Mouse (Mus musculus): ENCODE measurements around the gene Gm5737. TPM values are rescaled to one million over a fixed set of nuclear protein-coding genes. Genes with fewer than 3 reads are reported as not detected.

The Gm5737 gene
- total RNA-seq (2022) = under 1 TPM in 1 of 4 experiments, not detected in 3; 0.30 TPM

- no peak for DNase-seq (ENCODE audit: low spot score in 2 of 2)
These were observed at the start of gene Gm5737 for GRCm38 (mm10) chr7:120811834-120812415. Gene Gm5737 (plus strand): TSS chr7:120812365.

- DNase-seq (ENCODE audit: low spot score in 2 of 2) = no peak
These were observed 44.8 kb upstream of the Gm5737 start for GRCm38 (mm10) chr7:120767369-120767768.

- DNase-seq (ENCODE audit: low spot score in 2 of 2) = no peak
These were observed 40.8 kb upstream of the Gm5737 start for GRCm38 (mm10) chr7:120771389-120771788.

- no peak for DNase-seq (ENCODE audit: low spot score in 2 of 2)
These were observed 34.2 kb upstream of the Gm5737 start for GRCm38 (mm10) chr7:120778012-120778411.

- no peak for DNase-seq (ENCODE audit: low spot score in 2 of 2)
These were observed 16.6 kb upstream of the Gm5737 start for GRCm38 (mm10) chr7:120795544-120795943.

GRCm38 (mm10) chr7:120796369-120796768, 15.8 kb upstream of the Gm5737 start:
- DNase-seq (ENCODE audit: low spot score in 2 of 2) = no peak

- DNase-seq (ENCODE audit: low spot score in 2 of 2) = peak in 1 of 2 experiments; percentile 27
These were observed 8.9 kb upstream of the Gm5737 start for GRCm38 (mm10) chr7:120803268-120803667.

- no peak for DNase-seq (ENCODE audit: low spot score in 2 of 2)
These were observed 2.5 kb upstream of the Gm5737 start for GRCm38 (mm10) chr7:120809705-120810104.

- no peak for DNase-seq (ENCODE audit: low spot score in 2 of 2)
These were observed 5.4 kb downstream of the Gm5737 start for GRCm38 (mm10) chr7:120817552-120817951.

GRCm38 (mm10) chr7:120819386-120819785, 7.2 kb downstream of the Gm5737 start:
- DNase-seq (ENCODE audit: low spot score in 2 of 2) = no peak

GRCm38 (mm10) chr7:120823248-120823647, 11.1 kb downstream of the Gm5737 start:
- DNase-seq (ENCODE audit: low spot score in 2 of 2) = no peak

- DNase-seq (ENCODE audit: low spot score in 2 of 2) = no peak
These were observed 12.9 kb downstream of the Gm5737 start for GRCm38 (mm10) chr7:120825097-120825496.

GRCm38 (mm10) chr7:120826408-120826807, 14.2 kb downstream of the Gm5737 start:
- no peak for DNase-seq (ENCODE audit: low spot score in 2 of 2)

- DNase-seq (ENCODE audit: low spot score in 2 of 2) = peak; percentile 40 to 45
These were observed 18.5 kb downstream of the Gm5737 start for GRCm38 (mm10) chr7:120830431-120831381.

- no peak for DNase-seq (ENCODE audit: low spot score in 2 of 2)
These were observed 22.3 kb downstream of the Gm5737 start for GRCm38 (mm10) chr7:120834426-120834825.

GRCm38 (mm10) chr7:120834863-120835372, 22.8 kb downstream of the Gm5737 start:
- peak in 1 of 2 experiments; percentile 54 for DNase-seq (ENCODE audit: low spot score in 2 of 2)

- peak; percentile 87 to 99 for DNase-seq (ENCODE audit: low spot score in 2 of 2)
These were observed 23.5 kb downstream of the Gm5737 start for GRCm38 (mm10) chr7:120835449-120836359.

- no peak for DNase-seq (ENCODE audit: low spot score in 2 of 2)
These were observed 24.2 kb downstream of the Gm5737 start for GRCm38 (mm10) chr7:120836361-120836760.

- no peak for DNase-seq (ENCODE audit: low spot score in 2 of 2)
These were observed 26.4 kb downstream of the Gm5737 start for GRCm38 (mm10) chr7:120838436-120839160.

- DNase-seq (ENCODE audit: low spot score in 2 of 2) = no peak
These were observed 27.6 kb downstream of the Gm5737 start for GRCm38 (mm10) chr7:120839786-120840185.
